Mouse (Mus musculus): Measurements from ENCODE around the gene Magee2. TPM values are rescaled to one million over a fixed set of nuclear protein-coding genes. Genes with fewer than 3 reads are reported as not detected.
"Not testable (repeated sequence)": the region's sequence is repeated elsewhere in the genome, so short reads cannot be mapped to it uniquely, and the experiment has no call there.

The Magee2 gene
- total RNA-seq (2015): 0.23 and 0.60 TPM in 2 replicates
- 0.04 and 0.61 TPM in 2 replicates for total RNA-seq (2017)

- ATAC-seq (ENCODE audit: poor library complexity, severe bottlenecking): peak; percentile 30; the same call in 1 of the 2 replicates
Observed at GRCm38 (mm10) chrX:104856751-104857341, at the start of gene Magee2. TSS of gene Magee2 (minus strand) at chrX:104857267.

GRCm38 (mm10) chrX:104853610-104854009 is 3.5 kb downstream of the Magee2 start:
- no peak for ATAC-seq (ENCODE audit: poor library complexity, severe bottlenecking)

- not testable (repeated sequence) for ATAC-seq (ENCODE audit: poor library complexity, severe bottlenecking)
Observed at GRCm38 (mm10) chrX:104817583-104817982, 39.5 kb downstream of the Magee2 start.

GRCm38 (mm10) chrX:104816987-104817386 is 40.1 kb downstream of the Magee2 start:
- not testable (repeated sequence) for ATAC-seq (ENCODE audit: poor library complexity, severe bottlenecking)

- ATAC-seq (ENCODE audit: poor library complexity, severe bottlenecking): not testable (repeated sequence)
Observed at GRCm38 (mm10) chrX:104813704-104814103, 43.4 kb downstream of the Magee2 start.

Other genes with a start within 250 kb of the Magee2 start
- 1.4 and 2.1 TPM in 2 replicates for gene Zdhhc15, start 186.2 kb downstream of the Magee2 start, total RNA-seq (2015)
- gene Zdhhc15, start 186.2 kb downstream of the Magee2 start, total RNA-seq (2017): 1.8 and 2.0 TPM in 2 replicates
- gene Pbdc1, start 222.5 kb upstream of the Magee2 start, total RNA-seq (2015): 25.5 and 28.2 TPM in 2 replicates
- 29.4 and 34.5 TPM in 2 replicates for gene Pbdc1, start 222.5 kb upstream of the Magee2 start, total RNA-seq (2017)

Data from megakaryocyte, adult 5-6 weeks (primary cell).